In genomic region chr1:87829621-87830211, GRCm38 (mm10) we compare ENCODE assay signal across 8 mouse cellular contexts. TPM values are rescaled to one million over a fixed set of nuclear protein-coding genes. Genes with fewer than 3 reads are reported as not detected.
DNase-seq lines count a peak whose midpoint lies in the region; ATAC-seq lines count a peak whose summit lies in the region.

No protein-coding gene starts in this region.

- ATAC-seq in hematopoietic stem cell, adult 5-6 weeks (replicated peaks in 1 of 2; ENCODE audit: insufficient read depth in 1 of 2, low FRiP score in 2 of 2, low TSS enrichment in 1 of 2, low read depth in 1 of 2, poor library complexity in 2 of 2, severe bottlenecking in 2 of 2), result peak; percentile 43 to 68

- peak; percentile 20 for DNase-seq in adrenal gland, postnatal 14 days
- no peak for DNase-seq in adrenal gland, postnatal 25 days
- peak; percentile 31 for DNase-seq in lung, postnatal 10 days
- no peak for DNase-seq in lung, postnatal 36 days
- DNase-seq in thymus, postnatal 14 days, result peak; percentile 69
- DNase-seq in cerebellum, postnatal 4 days (ENCODE audit: low spot score in 2 of 2), result no peak
- no peak for DNase-seq in urinary bladder, adult 2 months (ENCODE audit: low spot score)

RNA-seq across cellular contexts. Expression of gene Dgkd, which starts 23.4 kb away (rescaled TPM):
- total RNA-seq in adrenal gland, postnatal 14 days (2021), result 81.6 and 129 TPM in 2 replicates
- total RNA-seq in adrenal gland, postnatal 25 days (2021), result 54.7 and 62.5 TPM in 2 replicates
- total RNA-seq in hematopoietic stem cell, adult 5-6 weeks (2017), result 38.8 and 43.0 TPM in 2 replicates
- polyA plus RNA-seq in urinary bladder, adult 2 months (2012; rRNA removed), result 22.2 and 22.5 TPM in 2 replicates

RNA-seq across cellular contexts. Expression of gene Sag, which starts 26.2 kb away (rescaled TPM):
- total RNA-seq in adrenal gland, postnatal 14 days (2021), result 1.7 and 2.2 TPM in 2 replicates
- total RNA-seq in adrenal gland, postnatal 25 days (2021), result 4.0 and 5.2 TPM in 2 replicates
- 0.69 and 0.88 TPM in 2 replicates for total RNA-seq in hematopoietic stem cell, adult 5-6 weeks (2017)
- polyA plus RNA-seq in urinary bladder, adult 2 months (2012; rRNA removed), result 0.39 and 0.96 TPM in 2 replicates

Comparison
In these comparisons a context has a peak if more than half of its experiments do, and no peak if none do; other contexts are left out.
1. DNase-seq: peak in adrenal gland, postnatal 14 days (single experiment), lung, postnatal 10 days (single experiment) and thymus, postnatal 14 days (single experiment); none in adrenal gland, postnatal 25 days (single experiment), lung, postnatal 36 days (single experiment), cerebellum, postnatal 4 days (0 of 2) and urinary bladder, adult 2 months (single experiment).